Comparison of ENCODE assay signal across 8 mouse cellular contexts in the genomic region with DNA sequence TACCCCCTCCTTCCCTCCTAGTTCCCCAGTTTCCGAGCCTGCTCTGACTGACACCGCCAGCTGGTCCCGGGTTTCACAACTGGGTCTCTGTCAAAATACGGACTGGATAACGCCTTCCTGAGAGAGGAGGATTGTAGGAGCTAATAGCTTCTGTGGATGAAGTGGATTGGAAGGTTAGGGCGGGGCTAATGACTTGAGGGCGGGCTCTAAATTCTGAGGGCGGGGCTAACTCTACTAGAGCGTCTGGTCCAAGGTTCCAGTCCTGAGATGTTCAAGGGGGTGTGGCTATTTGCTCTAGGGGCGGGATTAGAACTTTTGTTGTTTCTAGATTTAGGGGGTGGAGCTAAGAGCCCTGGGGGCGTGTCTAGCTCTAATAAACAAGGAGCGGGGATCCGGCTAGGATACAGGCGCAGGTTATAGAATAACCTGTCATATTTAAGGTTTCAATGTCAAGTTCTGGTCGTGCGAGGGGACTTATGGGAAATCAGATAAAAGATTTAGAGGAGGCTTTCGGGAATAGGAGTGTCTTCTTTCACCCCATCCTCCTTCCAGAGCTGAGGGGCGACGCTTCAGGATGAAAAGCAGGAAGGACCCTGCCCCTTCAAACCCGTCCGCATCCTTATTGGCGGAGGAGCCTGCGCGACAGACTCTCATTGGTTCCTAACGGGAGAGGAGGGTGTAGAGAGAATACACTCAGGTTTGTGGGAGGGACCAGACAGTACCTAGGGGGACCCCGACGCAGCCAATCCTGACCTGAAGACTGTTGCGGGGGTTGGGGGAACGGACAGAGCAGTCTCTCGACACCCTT. TPM values are rescaled to one million over a fixed set of nuclear protein-coding genes. Genes with fewer than 3 reads are reported as not detected.
DNase-seq lines count a peak whose midpoint lies in the region; TF ChIP-seq lines count a peak whose summit lies in the region.

A gene (plus strand): TSS at position 714 of the 808 bp plus-strand sequence.

- H3K4me3 ChIP-seq in MEL (ENCODE audit: control insufficient read depth in 1 of 2, insufficient read depth in 1 of 2, low read depth in 2 of 2, low read length in 2 of 2): no peak within 1 kb of the TSS
- H3K4me3 ChIP-seq in hindbrain, embryonic 10.5 days: peak within 1 kb of the TSS; percentile 57

- no peak for TF ChIP-seq POLR2A in MEL (IDR thresholded peaks at IDR 0.05; ENCODE audit: control insufficient read depth in 1 of 2, insufficient read depth in 1 of 2, low read depth in 1 of 2, low read length in 2 of 2, poor library complexity in 1 of 2)

- no peak within 1 kb of the TSS for H3K9ac ChIP-seq in MEL (ENCODE audit: control insufficient read depth, low read depth, low read length, poor library complexity, severe bottlenecking)

- TF ChIP-seq EP300 in MEL (IDR thresholded peaks at IDR 0.05; ENCODE audit: low read depth in 1 of 2, low read length in 2 of 2): no peak

- H3K4me1 ChIP-seq in MEL (ENCODE audit: control insufficient read depth in 1 of 2, insufficient read depth in 2 of 2, low read length in 2 of 2): peaks cover 9 to 20% of the 10 kb centered on the region in 2 experiments
- H3K4me1 ChIP-seq in hindbrain, embryonic 10.5 days (replicated peaks): peaks cover 60% of the 10 kb centered on the region

- WGBS in hindbrain, embryonic 10.5 days: 1% methylated on average over 30 of the region's 30 CpGs

- no peaks in the 10 kb centered on the region for H3K27me3 ChIP-seq in MEL (ENCODE audit: control insufficient read depth in 1 of 2, insufficient read depth in 2 of 2, low read length in 2 of 2)
- H3K27me3 ChIP-seq in hindbrain, embryonic 10.5 days (ENCODE audit: insufficient read depth, poor library complexity, severe bottlenecking): peaks cover 64% of the 10 kb centered on the region

- H3K79me2 ChIP-seq in MEL (ENCODE audit: control insufficient read depth, insufficient read depth, low read length, poor library complexity): no peaks in the 10 kb centered on the region

- H3K36me3 ChIP-seq in MEL (ENCODE audit: control insufficient read depth in 1 of 2, insufficient read depth in 2 of 2, low read length in 2 of 2): peaks cover 0 to 6% of the 10 kb centered on the region in 2 experiments; a peak in 2 of 4 replicates
- no peaks in the 10 kb centered on the region for H3K36me3 ChIP-seq in hindbrain, embryonic 10.5 days

- TF ChIP-seq RAD21 in MEL (IDR thresholded peaks at IDR 0.05; ENCODE audit: low read depth, low read length): no peak

- peak; percentile 59 for DNase-seq in MEL (ENCODE audit: low read depth, low spot score)
- peak; percentile 90 for DNase-seq in cerebellum, adult 11-12 months
- DNase-seq in forelimb bud, embryonic 11.5 days (ENCODE audit: low read depth, low spot score): peak; percentile 44
- peak; percentile 64 for DNase-seq in hindbrain, embryonic 10.5 days (ENCODE audit: low spot score)
- peak; percentile 75 to 78 for DNase-seq in layer of hippocampus, postnatal 10 days (ENCODE audit: low spot score in 2 of 2)
- peak; percentile 72 for DNase-seq in lung, postnatal 10 days
- peak; percentile 93 to 95 for DNase-seq in right cerebral cortex, postnatal 10 days (ENCODE audit: low spot score in 2 of 2)
- no peak for DNase-seq in urinary bladder, postnatal 10 days (ENCODE audit: low spot score)

- no peaks in the 10 kb centered on the region for H3K9me3 ChIP-seq in MEL (replicated peaks; ENCODE audit: insufficient read depth, low read length)
- H3K9me3 ChIP-seq in hindbrain, embryonic 10.5 days: 0 out of 2 replicates have a peak, but pooled peaks cover 4% of the 10 kb centered on the region

- TF ChIP-seq CTCF in MEL (IDR thresholded peaks at IDR 0.05 in 2 of 3, conservative IDR thresholded peaks at IDR 0.05 in 1 of 3; ENCODE audit: control insufficient read depth in 1 of 3, insufficient read depth in 1 of 3, low read depth in 2 of 3, low read length in 3 of 3, poor library complexity in 1 of 3, severe bottlenecking in 1 of 3): no peak

- H3K27ac ChIP-seq in MEL (ENCODE audit: control insufficient read depth, low read depth, low read length): no peak within 1 kb of the TSS
- H3K27ac ChIP-seq in hindbrain, embryonic 10.5 days: peak within 1 kb of the TSS; percentile 83

TF ChIP-seq in MEL, 35 proteins besides CTCF, POLR2A, EP300 and RAD21:
- TF ChIP-seq TAL1 (IDR thresholded peaks at IDR 0.05; ENCODE audit: low read length) (no peak), GATA1 (IDR thresholded peaks at IDR 0.05; ENCODE audit: low read depth, low read length) (no peak), POLR2AphosphoS2 (IDR thresholded peaks at IDR 0.05; ENCODE audit: low read length) (no peak), CHD1 (IDR thresholded peaks at IDR 0.05; ENCODE audit: low read depth, low read length) (no peak), MYB (IDR thresholded peaks at IDR 0.05; ENCODE audit: low read depth, low read length) (no peak), ETS1 (IDR thresholded peaks at IDR 0.05; ENCODE audit: low read depth, low read length) (no peak), USF2 (IDR thresholded peaks at IDR 0.05; ENCODE audit: borderline replicate concordance in 1 of 2, insufficient read depth in 1 of 2, low read depth in 1 of 2, low read length in 2 of 2) (no peak), ZC3H11A (IDR thresholded peaks at IDR 0.05; ENCODE audit: low read depth, low read length) (no peak), E2F4 (IDR thresholded peaks at IDR 0.05; ENCODE audit: borderline replicate concordance, low read depth, low read length) (no peak), MAZ (IDR thresholded peaks at IDR 0.05; ENCODE audit: low read depth, low read length) (no peak), TBP (IDR thresholded peaks at IDR 0.05; ENCODE audit: low read depth, low read length) (no peak), ZKSCAN1 (IDR thresholded peaks at IDR 0.05; ENCODE audit: low read depth, low read length) (no peak), ELF1 (IDR thresholded peaks at IDR 0.05; ENCODE audit: low read depth, low read length) (no peak), MEF2A (IDR thresholded peaks at IDR 0.05; ENCODE audit: extremely low read depth, insufficient replicate concordance, low read depth, low read length, poor library complexity, severe bottlenecking) (no peak), MAFK (IDR thresholded peaks at IDR 0.05; ENCODE audit: borderline replicate concordance, low read depth, low read length) (no peak), MXI1 (IDR thresholded peaks at IDR 0.05; ENCODE audit: low read depth, low read length) (no peak)
TF ChIP-seq in MEL: peak in this region for 0.

RNA-seq across cellular contexts. Expression of the gene that starts here (rescaled TPM):
- total RNA-seq in MEL (2012; rRNA removed): 22.0 and 25.1 TPM in 2 replicates
- polyA plus RNA-seq in MEL (2012; ENCODE audit: insufficient read depth in 1 of 2, insufficient read length in 2 of 2, low read depth in 1 of 2, low replicate concordance in 2 of 2, missing spikeins in 1 of 2): 10 to 100 TPM in 1 of 2 experiments, not detected in 1; 43.6 TPM
- 2.8 and 4.9 TPM in 2 replicates for polyA plus RNA-seq in hindbrain, embryonic 10.5 days (2016; fragmentation: Nextera tagmentation; extraction: Ambion mirVana)
- 100 to 1,000 TPM; 183 to 198 TPM for total RNA-seq in layer of hippocampus, postnatal 10 days (2021)
